In genomic region chr11:68974059-68974450, GRCm38 (mm10) we compare ENCODE assay signal across 8 mouse cellular contexts. TPM values are rescaled to one million over a fixed set of nuclear protein-coding genes. Genes with fewer than 3 reads are reported as not detected.
A peak's percentile ranks its signal among the peaks of the same experiment; 100 is the strongest.
DNase-seq lines count a peak whose midpoint lies in the region; ATAC-seq and TF ChIP-seq lines count a peak whose summit lies in the region.

No protein-coding gene starts in this region.

- DNase-seq in liver, adult 2 months (ENCODE audit: extremely low read depth, low read depth, low spot score), result no peak
- no peak for DNase-seq in liver
- DNase-seq in right cerebral cortex, postnatal 36 days (ENCODE audit: low spot score in 2 of 2), result no peak
- no peak for DNase-seq in spleen, postnatal 4 days (ENCODE audit: low spot score in 2 of 2)
- no peak for DNase-seq in urinary bladder, postnatal 4 days (ENCODE audit: low spot score in 2 of 2)

- TF ChIP-seq POLR2A in liver, adult 2 months (IDR thresholded peaks at IDR 0.05; ENCODE audit: extremely low read depth, insufficient read depth, low read length), result no peak
- no peak for TF ChIP-seq POLR2A in myocyte (IDR thresholded peaks at IDR 0.05; ENCODE audit: insufficient read length, low read depth)

- H3K4me3 ChIP-seq in liver, adult 2 months (ENCODE audit: insufficient read depth, low read depth, low read length), result peak overlapping the region; percentile 47; the same call in 1 of the 2 replicates
- peak overlapping the region; percentile 51 for H3K4me3 ChIP-seq in embryonic facial prominence, embryonic 13.5 days
- H3K4me3 ChIP-seq in intestine, embryonic 15.5 days (replicated peaks), result peak overlapping the region; percentile 39
- H3K4me3 ChIP-seq in myocyte, result peak overlapping the region; percentile 36

- H3K4me1 ChIP-seq in liver, adult 2 months (ENCODE audit: control insufficient read depth, insufficient read depth, low read length), result peaks cover 4% of the 10 kb centered on the region
- peaks cover 12% of the 10 kb centered on the region for H3K4me1 ChIP-seq in embryonic facial prominence, embryonic 13.5 days
- peaks cover 9% of the 10 kb centered on the region for H3K4me1 ChIP-seq in intestine, embryonic 15.5 days (replicated peaks)

- H3K36me3 ChIP-seq in liver, adult 2 months (ENCODE audit: control insufficient read depth, insufficient read depth, low read length), result no peaks in the 10 kb centered on the region
- H3K36me3 ChIP-seq in embryonic facial prominence, embryonic 13.5 days, result no peaks in the 10 kb centered on the region
- no peaks in the 10 kb centered on the region for H3K36me3 ChIP-seq in intestine, embryonic 15.5 days
- H3K36me3 ChIP-seq in myocyte (ENCODE audit: control insufficient read depth, insufficient read depth), result no peaks in the 10 kb centered on the region

- TF ChIP-seq CTCF in liver, adult 2 months (IDR thresholded peaks at IDR 0.05; ENCODE audit: low read depth, low read length), result no peak

- H3K27ac ChIP-seq in liver, adult 2 months (replicated peaks; ENCODE audit: insufficient read depth, low read depth, low read length), result no peak overlapping the region
- no peak overlapping the region for H3K27ac ChIP-seq in embryonic facial prominence, embryonic 13.5 days
- H3K27ac ChIP-seq in intestine, embryonic 15.5 days, result no peak overlapping the region

- H3K4me2 ChIP-seq in embryonic facial prominence, embryonic 13.5 days, result peak overlapping the region; percentile 71
- peak overlapping the region; percentile 68 for H3K4me2 ChIP-seq in intestine, embryonic 15.5 days (replicated peaks)
- H3K4me2 ChIP-seq in myocyte (ENCODE audit: low read depth), result peak overlapping the region; percentile 99

- no peak for ATAC-seq in embryonic facial prominence, embryonic 13.5 days (ENCODE audit: insufficient number of reproducible peaks, insufficient read depth, low FRiP score, low TSS enrichment, low read depth)
- no peak; the same call in 1 of the 2 replicates for ATAC-seq in intestine, embryonic 15.5 days

- WGBS in liver, adult 2 months, result 35% methylated on average over 6 of the region's 6 CpGs
- WGBS in embryonic facial prominence, embryonic 13.5 days, result 24% methylated on average over 6 of the region's 6 CpGs
- WGBS in intestine, embryonic 15.5 days, result 37% methylated on average over 6 of the region's 6 CpGs

- no peak overlapping the region for H3ac ChIP-seq in myocyte (ENCODE audit: control insufficient read depth, insufficient read length)

- H3K9me3 ChIP-seq in embryonic facial prominence, embryonic 13.5 days, result no peaks in the 10 kb centered on the region
- no peaks in the 10 kb centered on the region for H3K9me3 ChIP-seq in intestine, embryonic 15.5 days

- peak overlapping the region; percentile 29; the same call in 1 of the 2 replicates for H3K9ac ChIP-seq in liver, adult 2 months (ENCODE audit: low read depth, low read length)
- peak overlapping the region; percentile 49 for H3K9ac ChIP-seq in embryonic facial prominence, embryonic 13.5 days
- peak overlapping the region; percentile 21; the same call in 1 of the 2 replicates for H3K9ac ChIP-seq in intestine, embryonic 15.5 days

- no peaks in the 10 kb centered on the region for H3K27me3 ChIP-seq in liver, adult 2 months (ENCODE audit: control insufficient read depth, insufficient read depth, low read length)
- H3K27me3 ChIP-seq in embryonic facial prominence, embryonic 13.5 days, result no peaks in the 10 kb centered on the region
- H3K27me3 ChIP-seq in intestine, embryonic 15.5 days (replicated peaks), result no peaks in the 10 kb centered on the region
- H3K27me3 ChIP-seq in myocyte (ENCODE audit: control insufficient read depth, insufficient read depth, insufficient read length), result no peaks in the 10 kb centered on the region

- no peaks in the 10 kb centered on the region for H3K79me2 ChIP-seq in liver, adult 2 months (ENCODE audit: control insufficient read depth, insufficient read depth, low read length)
- H3K79me2 ChIP-seq in myocyte (ENCODE audit: control insufficient read depth, insufficient read depth), result no peaks in the 10 kb centered on the region

TF ChIP-seq in myocyte, 11 proteins besides CTCF, POLR2A, EP300 and RAD21:
- no peak for TF ChIP-seq E2F4 (IDR thresholded peaks at IDR 0.05; ENCODE audit: insufficient read depth)
- no peak for TF ChIP-seq SRF (IDR thresholded peaks at IDR 0.05; ENCODE audit: control insufficient read depth, insufficient read length, low read depth)
- no peak for TF ChIP-seq MAX (IDR thresholded peaks at IDR 0.05; ENCODE audit: low read depth)
- no peak for TF ChIP-seq POLR2AphosphoS2 (IDR thresholded peaks at IDR 0.05; ENCODE audit: insufficient read length, low read depth)
- no peak for TF ChIP-seq TCF12 (IDR thresholded peaks at IDR 0.05; ENCODE audit: insufficient read depth, poor library complexity, severe bottlenecking)
- no peak for TF ChIP-seq TCF3 (IDR thresholded peaks at IDR 0.05; ENCODE audit: insufficient read length, low read depth)
- TF ChIP-seq REST (IDR thresholded peaks at IDR 0.05; ENCODE audit: insufficient read depth, insufficient read length), result no peak
- TF ChIP-seq CEBPB (IDR thresholded peaks at IDR 0.05; ENCODE audit: insufficient read depth, poor library complexity, severe bottlenecking), result no peak
- TF ChIP-seq USF1 (IDR thresholded peaks at IDR 0.05; ENCODE audit: low read depth), result no peak

RNA-seq across cellular contexts. Expression of gene Rangrf, which starts 0.9 kb away (rescaled TPM):
- total RNA-seq in liver, adult 2 months (2014; rRNA removed), result 3.1 and 6.8 TPM in 2 replicates
- polyA plus RNA-seq in liver, adult 2 months (2012; rRNA removed), result 5.5 and 6.1 TPM in 2 replicates
- polyA plus RNA-seq in embryonic facial prominence, embryonic 13.5 days (2015; fragmentation: Nextera tagmentation; extraction: Ambion mirVana), result 50.1 and 59.3 TPM in 2 replicates
- 61.4 and 62.2 TPM in 2 replicates for polyA plus RNA-seq in intestine, embryonic 15.5 days (2015; fragmentation: Nextera tagmentation; extraction: Ambion mirVana)
- 56.4 TPM for polyA plus RNA-seq in myocyte (2012; fragmentation: generic; extraction: Trizol)

RNA-seq across cellular contexts. Expression of gene Slc25a35, which starts 6.1 kb away (rescaled TPM):
- 0.28 and 0.81 TPM in 2 replicates for total RNA-seq in liver, adult 2 months (2014; rRNA removed)
- polyA plus RNA-seq in liver, adult 2 months (2012; rRNA removed), result 2.4 and 2.5 TPM in 2 replicates
- polyA plus RNA-seq in embryonic facial prominence, embryonic 13.5 days (2015; fragmentation: Nextera tagmentation; extraction: Ambion mirVana), result 4.7 and 4.9 TPM in 2 replicates
- 2.7 and 2.8 TPM in 2 replicates for polyA plus RNA-seq in intestine, embryonic 15.5 days (2015; fragmentation: Nextera tagmentation; extraction: Ambion mirVana)
- 2.3 TPM for polyA plus RNA-seq in myocyte (2012; fragmentation: generic; extraction: Trizol)

RNA-seq across cellular contexts. Expression of gene Arhgef15, which starts 16.8 kb away (rescaled TPM):
- total RNA-seq in liver, adult 2 months (2014; rRNA removed), result 2.4 and 3.2 TPM in 2 replicates
- polyA plus RNA-seq in liver, adult 2 months (2012; rRNA removed), result 11.7 and 14.8 TPM in 2 replicates
- polyA plus RNA-seq in embryonic facial prominence, embryonic 13.5 days (2015; fragmentation: Nextera tagmentation; extraction: Ambion mirVana), result 6.7 and 7.2 TPM in 2 replicates
- polyA plus RNA-seq in intestine, embryonic 15.5 days (2015; fragmentation: Nextera tagmentation; extraction: Ambion mirVana), result 8.1 and 8.6 TPM in 2 replicates
- polyA plus RNA-seq in myocyte (2012; fragmentation: generic; extraction: Trizol), result 0.49 TPM

RNA-seq across cellular contexts. Expression of gene Pfas, which starts 34.2 kb away (rescaled TPM):
- 7.0 and 9.4 TPM in 2 replicates for total RNA-seq in liver, adult 2 months (2014; rRNA removed)
- 4.9 and 5.0 TPM in 2 replicates for polyA plus RNA-seq in liver, adult 2 months (2012; rRNA removed)
- 42.7 and 44.4 TPM in 2 replicates for polyA plus RNA-seq in embryonic facial prominence, embryonic 13.5 days (2015; fragmentation: Nextera tagmentation; extraction: Ambion mirVana)
- 29.7 and 32.1 TPM in 2 replicates for polyA plus RNA-seq in intestine, embryonic 15.5 days (2015; fragmentation: Nextera tagmentation; extraction: Ambion mirVana)
- 9.1 TPM for polyA plus RNA-seq in myocyte (2012; fragmentation: generic; extraction: Trizol)

RNA-seq across cellular contexts. Expression of gene Ctc1, which starts 41.7 kb away (rescaled TPM):
- total RNA-seq in liver, adult 2 months (2014; rRNA removed), result 2.6 and 5.0 TPM in 2 replicates
- polyA plus RNA-seq in liver, adult 2 months (2012; rRNA removed), result 8.1 and 12.5 TPM in 2 replicates
- 53.5 and 55.8 TPM in 2 replicates for polyA plus RNA-seq in embryonic facial prominence, embryonic 13.5 days (2015; fragmentation: Nextera tagmentation; extraction: Ambion mirVana)
- 35.1 and 38.6 TPM in 2 replicates for polyA plus RNA-seq in intestine, embryonic 15.5 days (2015; fragmentation: Nextera tagmentation; extraction: Ambion mirVana)
- 29.1 TPM for polyA plus RNA-seq in myocyte (2012; fragmentation: generic; extraction: Trizol)
